Mouse (Mus musculus): ENCODE results near the gene Abi2. TPM values are rescaled to one million over a fixed set of nuclear protein-coding genes. Genes with fewer than 3 reads are reported as not detected.

Abi2 gene
- polyA plus RNA-seq, 1 experiment, result 21.4 TPM

DNA sequence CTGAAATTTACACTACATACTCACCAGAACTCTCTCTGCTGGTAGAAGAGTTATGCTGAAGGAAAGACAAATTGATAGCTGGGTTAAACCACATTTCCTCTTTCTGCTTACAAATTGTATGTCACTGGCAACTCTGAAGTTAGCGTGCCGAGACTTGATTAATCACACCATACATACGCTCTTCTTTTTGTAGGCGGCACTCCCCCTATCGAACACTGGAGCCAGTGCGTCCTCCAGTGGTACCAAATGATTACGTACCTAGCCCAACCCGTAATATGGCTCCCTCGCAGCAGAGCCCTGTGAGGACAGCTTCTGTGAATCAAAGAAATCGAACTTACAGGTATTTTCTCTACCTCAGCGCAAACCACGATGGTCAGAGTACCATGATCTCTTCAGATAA lies 37.6 kb downstream of the Abi2 start:
- Histone ChIP-seq H3K4me3 (ENCODE audit: control insufficient read depth, low read depth, low read length) (no peak overlapping the region), H3K36me3 (ENCODE audit: control insufficient read depth, insufficient read depth, low read length) (no peaks in the 10 kb centered on the region; the same call in 1 of the 2 replicates), H3K4me1 (ENCODE audit: control insufficient read depth, insufficient read depth, low read length) (no peaks in the 10 kb centered on the region), H3K27me3 (ENCODE audit: control insufficient read depth, insufficient read depth, low read length) (no peaks in the 10 kb centered on the region), H3K27ac (ENCODE audit: control insufficient read depth, insufficient read depth, low read depth, low read length) (no peak overlapping the region)
- TF ChIP-seq POLR2A (IDR thresholded peaks at IDR 0.05; ENCODE audit: control insufficient read depth, low read depth, low read length), result no peak
- no peak for TF ChIP-seq CTCF (IDR thresholded peaks at IDR 0.05; ENCODE audit: control insufficient read depth, insufficient read depth, insufficient replicate concordance, low read depth, low read length)

DNA sequence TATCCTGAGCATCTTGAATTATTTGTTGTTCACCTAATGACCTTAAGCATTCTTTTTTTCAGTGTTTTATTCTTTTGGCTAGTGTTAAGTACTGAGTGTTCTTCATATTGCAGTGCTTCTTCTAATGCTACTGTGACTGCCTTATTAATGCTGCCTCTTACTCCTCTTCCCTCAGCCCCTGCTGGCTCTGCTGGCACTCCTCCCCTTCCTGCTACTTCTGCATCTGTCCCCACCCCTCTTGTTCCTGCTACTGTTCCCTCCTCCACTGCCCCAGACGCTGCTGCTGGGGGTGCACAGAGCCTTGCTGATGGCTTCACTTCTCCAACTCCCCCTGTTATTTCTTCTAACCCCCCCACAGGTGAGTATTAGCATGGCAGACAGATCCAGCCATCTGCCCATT lies 40.5 kb downstream of the Abi2 start:
- Histone ChIP-seq H3K27ac (ENCODE audit: control insufficient read depth, insufficient read depth, low read depth, low read length) (no peak overlapping the region), H3K4me3 (ENCODE audit: control insufficient read depth, low read depth, low read length) (no peak overlapping the region), H3K27me3 (ENCODE audit: control insufficient read depth, insufficient read depth, low read length) (no peaks in the 10 kb centered on the region), H3K36me3 (ENCODE audit: control insufficient read depth, insufficient read depth, low read length) (no peaks in the 10 kb centered on the region; the same call in 1 of the 2 replicates), H3K4me1 (ENCODE audit: control insufficient read depth, insufficient read depth, low read length) (no peaks in the 10 kb centered on the region)
- TF ChIP-seq CTCF (IDR thresholded peaks at IDR 0.05; ENCODE audit: control insufficient read depth, insufficient read depth, insufficient replicate concordance, low read depth, low read length), result no peak
- no peak for TF ChIP-seq POLR2A (IDR thresholded peaks at IDR 0.05; ENCODE audit: control insufficient read depth, low read depth, low read length)

DNA sequence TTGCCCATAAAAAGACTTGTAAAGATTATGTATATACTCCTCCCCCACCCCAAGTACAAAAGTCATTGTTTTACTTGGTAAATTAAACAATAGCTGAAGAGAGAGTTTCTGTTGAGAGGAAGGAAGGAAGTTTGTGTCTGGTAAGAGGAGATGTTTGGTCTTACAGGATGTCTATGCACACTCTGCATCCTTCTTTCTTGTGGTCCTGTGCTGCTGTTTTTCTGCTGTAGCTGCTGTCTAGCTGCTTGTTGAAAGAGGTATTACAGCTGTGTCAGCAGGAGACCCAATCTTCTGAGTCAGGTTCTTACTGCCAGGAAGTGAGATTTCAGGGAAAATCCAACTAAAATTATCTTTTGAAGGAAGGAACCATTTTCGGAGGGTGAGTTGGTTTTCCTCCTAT lies 51.2 kb downstream of the Abi2 start:
- Histone ChIP-seq H3K36me3 (ENCODE audit: control insufficient read depth, insufficient read depth, low read length) (no peaks in the 10 kb centered on the region), H3K4me3 (ENCODE audit: control insufficient read depth, low read depth, low read length) (no peak overlapping the region), H3K27ac (ENCODE audit: control insufficient read depth, insufficient read depth, low read depth, low read length) (no peak overlapping the region), H3K27me3 (ENCODE audit: control insufficient read depth, insufficient read depth, low read length) (no peaks in the 10 kb centered on the region), H3K4me1 (ENCODE audit: control insufficient read depth, insufficient read depth, low read length) (no peaks in the 10 kb centered on the region)
- TF ChIP-seq POLR2A (IDR thresholded peaks at IDR 0.05; ENCODE audit: control insufficient read depth, low read depth, low read length), result no peak
- TF ChIP-seq CTCF (IDR thresholded peaks at IDR 0.05; ENCODE audit: control insufficient read depth, insufficient read depth, insufficient replicate concordance, low read depth, low read length), result no peak

DNA sequence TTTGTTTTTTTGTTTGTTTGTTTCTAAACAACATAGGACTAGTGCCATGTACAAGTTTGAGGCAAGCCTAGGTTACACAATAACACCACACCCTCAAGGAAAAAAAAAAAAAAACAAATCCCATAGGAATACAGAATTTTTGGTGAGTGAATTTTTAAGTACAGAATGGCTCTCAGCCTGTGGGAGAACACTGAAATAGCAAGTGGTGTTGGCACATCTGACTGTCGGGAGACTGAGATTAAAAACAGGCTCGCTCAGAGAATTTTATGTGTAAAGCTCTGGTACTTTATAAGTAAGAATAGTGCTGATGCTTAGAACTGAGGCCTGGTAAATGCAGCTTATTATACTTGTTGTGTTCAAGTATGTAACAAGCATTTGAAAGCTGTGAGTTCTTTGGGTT lies 60.1 kb downstream of the Abi2 start:
- no peak for TF ChIP-seq CTCF (IDR thresholded peaks at IDR 0.05; ENCODE audit: control insufficient read depth, insufficient read depth, insufficient replicate concordance, low read depth, low read length)
- no peak for TF ChIP-seq POLR2A (IDR thresholded peaks at IDR 0.05; ENCODE audit: control insufficient read depth, low read depth, low read length)
- no peaks in the 10 kb centered on the region for H3K27me3 ChIP-seq (ENCODE audit: control insufficient read depth, insufficient read depth, low read length)
- H3K4me1 ChIP-seq (ENCODE audit: control insufficient read depth, insufficient read depth, low read length), result no peaks in the 10 kb centered on the region
- H3K27ac ChIP-seq (ENCODE audit: control insufficient read depth, insufficient read depth, low read depth, low read length), result no peak overlapping the region
- no peaks in the 10 kb centered on the region for H3K36me3 ChIP-seq (ENCODE audit: control insufficient read depth, insufficient read depth, low read length)
- no peak overlapping the region for H3K4me3 ChIP-seq (ENCODE audit: control insufficient read depth, low read depth, low read length)

DNA sequence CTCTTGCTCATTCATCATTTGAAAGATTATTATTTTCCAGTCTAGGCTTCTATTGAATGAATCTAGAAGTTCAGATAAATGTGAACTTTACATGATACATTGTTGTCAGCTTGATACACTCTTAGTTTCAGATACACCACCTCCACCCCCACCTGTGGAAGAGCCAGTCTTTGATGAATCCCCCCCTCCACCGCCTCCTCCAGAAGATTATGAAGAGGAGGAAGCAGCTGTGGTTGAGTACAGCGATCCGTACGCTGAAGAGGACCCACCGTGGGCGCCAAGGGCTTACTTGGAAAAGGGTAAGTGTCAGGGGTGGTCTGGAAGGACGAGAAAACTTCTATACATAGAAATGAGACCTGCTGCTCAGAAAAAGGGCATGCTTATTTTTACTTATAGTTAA lies 61.1 kb downstream of the Abi2 start:
- TF ChIP-seq CTCF (IDR thresholded peaks at IDR 0.05; ENCODE audit: control insufficient read depth, insufficient read depth, insufficient replicate concordance, low read depth, low read length) (no peak), POLR2A (IDR thresholded peaks at IDR 0.05; ENCODE audit: control insufficient read depth, low read depth, low read length) (no peak)
- Histone ChIP-seq H3K36me3 (ENCODE audit: control insufficient read depth, insufficient read depth, low read length) (no peaks in the 10 kb centered on the region), H3K27ac (ENCODE audit: control insufficient read depth, insufficient read depth, low read depth, low read length) (no peak overlapping the region), H3K27me3 (ENCODE audit: control insufficient read depth, insufficient read depth, low read length) (no peaks in the 10 kb centered on the region), H3K4me1 (ENCODE audit: control insufficient read depth, insufficient read depth, low read length) (no peaks in the 10 kb centered on the region), H3K4me3 (ENCODE audit: control insufficient read depth, low read depth, low read length) (no peak overlapping the region)

DNA sequence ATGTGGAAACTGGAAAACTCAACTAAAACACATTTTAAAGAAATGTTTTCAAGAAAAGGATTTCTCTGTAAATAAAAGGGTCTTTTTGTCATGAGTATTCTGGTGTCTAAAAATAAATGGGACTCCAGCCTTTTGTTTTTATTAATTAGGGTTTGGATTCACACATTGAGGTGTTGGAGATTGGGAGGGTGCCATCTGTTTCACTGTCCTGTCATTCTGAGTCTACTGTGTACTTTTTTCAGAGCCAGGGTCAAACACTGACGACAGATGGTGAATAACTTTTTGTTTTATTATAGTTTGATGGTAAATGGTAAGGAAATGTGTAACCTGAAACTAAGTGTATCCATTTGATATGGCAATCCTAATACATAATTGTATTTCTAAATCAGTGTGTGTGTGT lies 72.1 kb downstream of the Abi2 start:
- Histone ChIP-seq H3K27me3 (ENCODE audit: control insufficient read depth, insufficient read depth, low read length) (no peaks in the 10 kb centered on the region), H3K27ac (ENCODE audit: control insufficient read depth, insufficient read depth, low read depth, low read length) (no peak overlapping the region), H3K4me1 (ENCODE audit: control insufficient read depth, insufficient read depth, low read length) (no peaks in the 10 kb centered on the region), H3K36me3 (ENCODE audit: control insufficient read depth, insufficient read depth, low read length) (no peaks in the 10 kb centered on the region), H3K4me3 (ENCODE audit: control insufficient read depth, low read depth, low read length) (no peak overlapping the region)
- TF ChIP-seq POLR2A (IDR thresholded peaks at IDR 0.05; ENCODE audit: control insufficient read depth, low read depth, low read length), result no peak
- TF ChIP-seq CTCF (IDR thresholded peaks at IDR 0.05; ENCODE audit: control insufficient read depth, insufficient read depth, insufficient replicate concordance, low read depth, low read length), result no peak

DNA sequence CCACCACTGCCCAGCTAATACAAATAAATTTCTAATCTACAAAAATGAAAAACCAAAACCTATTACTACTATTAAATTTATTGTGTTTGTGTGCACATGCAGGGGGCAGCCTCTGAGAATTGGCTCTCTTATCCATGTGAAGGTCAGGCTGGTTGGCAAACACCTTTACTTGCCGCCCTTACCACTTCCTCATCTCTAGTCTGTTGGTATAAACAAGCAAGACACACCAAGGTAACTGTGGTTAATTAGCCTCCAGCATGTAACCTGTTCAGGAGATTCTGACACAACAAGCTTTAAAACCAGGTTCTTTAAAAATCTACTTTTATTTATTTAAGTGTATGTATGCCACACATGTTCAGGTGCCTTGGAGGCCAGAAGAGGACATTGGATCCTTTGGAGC lies 73.5 kb downstream of the Abi2 start:
- H3K27ac ChIP-seq (ENCODE audit: control insufficient read depth, insufficient read depth, low read depth, low read length), result no peak overlapping the region
- H3K4me3 ChIP-seq (ENCODE audit: control insufficient read depth, low read depth, low read length), result no peak overlapping the region
- TF ChIP-seq POLR2A (IDR thresholded peaks at IDR 0.05; ENCODE audit: control insufficient read depth, low read depth, low read length), result no peak
- TF ChIP-seq CTCF (IDR thresholded peaks at IDR 0.05; ENCODE audit: control insufficient read depth, insufficient read depth, insufficient replicate concordance, low read depth, low read length), result no peak
- H3K4me1 ChIP-seq (ENCODE audit: control insufficient read depth, insufficient read depth, low read length), result no peaks in the 10 kb centered on the region
- H3K27me3 ChIP-seq (ENCODE audit: control insufficient read depth, insufficient read depth, low read length), result no peaks in the 10 kb centered on the region
- no peaks in the 10 kb centered on the region for H3K36me3 ChIP-seq (ENCODE audit: control insufficient read depth, insufficient read depth, low read length)

DNA sequence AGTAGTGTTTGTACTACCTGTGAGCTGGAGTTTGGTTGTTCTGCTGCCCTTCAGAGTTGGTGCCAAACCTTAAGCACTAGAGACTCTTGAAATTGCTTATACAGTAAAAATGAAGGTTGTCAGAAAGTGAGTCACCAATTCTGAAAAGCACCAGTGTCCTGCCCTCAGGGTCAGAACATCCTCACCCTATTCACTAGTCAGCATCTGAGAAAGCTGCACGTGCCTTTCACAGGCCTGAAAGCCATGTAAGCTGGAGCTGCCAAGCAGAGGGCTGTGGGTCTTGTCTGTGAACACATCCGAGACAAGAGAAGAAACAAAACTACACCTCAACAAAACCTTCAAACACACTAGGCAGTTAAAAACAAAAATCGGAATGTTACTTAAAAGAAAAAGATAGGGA lies 76.2 kb downstream of the Abi2 start:
- Histone ChIP-seq H3K27me3 (ENCODE audit: control insufficient read depth, insufficient read depth, low read length) (no peaks in the 10 kb centered on the region), H3K36me3 (ENCODE audit: control insufficient read depth, insufficient read depth, low read length) (no peaks in the 10 kb centered on the region), H3K27ac (ENCODE audit: control insufficient read depth, insufficient read depth, low read depth, low read length) (no peak overlapping the region), H3K4me3 (ENCODE audit: control insufficient read depth, low read depth, low read length) (no peak overlapping the region), H3K4me1 (ENCODE audit: control insufficient read depth, insufficient read depth, low read length) (peaks cover 7% of the 10 kb centered on the region)
- no peak for TF ChIP-seq CTCF (IDR thresholded peaks at IDR 0.05; ENCODE audit: control insufficient read depth, insufficient read depth, insufficient replicate concordance, low read depth, low read length)
- TF ChIP-seq POLR2A (IDR thresholded peaks at IDR 0.05; ENCODE audit: control insufficient read depth, low read depth, low read length), result no peak

Data from testis, adult 2 months (tissue).